Mouse (Mus musculus) heart, adult 2 months (tissue): ENCODE data around the gene Copz2.

Experiments used
- CTCF ChIP-seq: fragments of 200-600 bp; IDR thresholded peaks from 2 replicates; pipeline ENCODE4 v1.8.1; 2022; ENCODE audit warnings: antibody characterized with exemption, mild to moderate bottlenecking, moderate library complexity
- EP300 ChIP-seq: fragments of 200-500 bp; IDR thresholded peaks from 2 replicates; pipeline ENCODE4 v1.6.1; 2011; ENCODE audit warnings: low read depth, low read length, control low read depth; ENCODE audit not compliant: insufficient read depth

DNA sequence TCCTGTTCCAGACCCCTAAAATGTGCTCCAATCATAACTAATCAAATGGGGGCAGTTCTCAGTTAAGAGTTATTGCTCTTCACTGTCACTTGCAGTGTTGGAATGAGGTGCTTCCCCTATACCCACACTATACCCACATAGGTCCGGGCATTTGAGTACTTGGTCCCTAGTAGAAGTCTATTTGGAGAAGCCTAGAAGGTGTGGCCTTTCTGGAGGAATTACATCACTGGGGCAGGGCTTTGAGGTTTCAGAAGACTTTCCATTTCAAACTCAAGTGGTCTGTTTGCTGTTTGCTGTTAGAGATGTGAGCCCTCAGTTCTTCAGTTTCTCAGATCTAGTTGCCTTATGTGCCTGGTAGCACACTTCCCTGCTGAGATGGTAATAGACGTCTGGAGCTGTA lies 16.7 kb upstream of the Copz2 start:
- TF ChIP-seq CTCF = no peak
- TF ChIP-seq EP300 = no peak
